Mouse (Mus musculus): ENCODE data around the gene Lrba. TPM values are rescaled to one million over a fixed set of nuclear protein-coding genes. Genes with fewer than 3 reads are reported as not detected.

Lrba gene
- polyA plus RNA-seq, 1 experiment from 2014 or later, result 6.4 TPM

DNA sequence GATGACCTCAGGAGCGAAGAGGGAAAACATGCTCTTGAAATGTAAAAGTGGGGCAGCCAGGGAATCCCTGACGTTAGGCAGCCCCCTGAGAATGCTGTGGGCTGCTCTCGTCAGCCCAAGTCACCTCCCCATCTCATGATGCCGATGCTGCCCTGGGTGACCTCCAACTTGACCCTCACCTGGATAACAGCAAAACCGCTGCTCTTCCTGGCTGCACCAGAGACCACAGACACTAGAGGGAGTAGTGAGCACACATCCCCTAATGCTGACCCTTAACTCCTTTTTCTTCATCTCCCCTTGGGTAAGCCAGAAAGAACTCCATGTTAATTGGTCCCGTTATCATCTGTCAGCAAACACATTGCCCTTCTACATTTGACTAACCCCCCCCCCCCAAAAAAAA is 572.2 kb downstream of the Lrba start:
- Histone ChIP-seq H3K4me1 (peaks cover 40% of the 10 kb centered on the region), H3K27ac (no peak overlapping the region), H3K9ac (no peak overlapping the region), H3K4me3 (no peak overlapping the region), H3K36me3 (no peaks in the 10 kb centered on the region), H3K9me3 (no peaks in the 10 kb centered on the region), H3K4me2 (replicated peaks) (no peak overlapping the region), H3K27me3 (no peaks in the 10 kb centered on the region)
- 37% methylated on average over 6 of the region's 6 CpGs for WGBS
- ATAC-seq (ENCODE audit: low FRiP score, low read depth), result no peak

DNA sequence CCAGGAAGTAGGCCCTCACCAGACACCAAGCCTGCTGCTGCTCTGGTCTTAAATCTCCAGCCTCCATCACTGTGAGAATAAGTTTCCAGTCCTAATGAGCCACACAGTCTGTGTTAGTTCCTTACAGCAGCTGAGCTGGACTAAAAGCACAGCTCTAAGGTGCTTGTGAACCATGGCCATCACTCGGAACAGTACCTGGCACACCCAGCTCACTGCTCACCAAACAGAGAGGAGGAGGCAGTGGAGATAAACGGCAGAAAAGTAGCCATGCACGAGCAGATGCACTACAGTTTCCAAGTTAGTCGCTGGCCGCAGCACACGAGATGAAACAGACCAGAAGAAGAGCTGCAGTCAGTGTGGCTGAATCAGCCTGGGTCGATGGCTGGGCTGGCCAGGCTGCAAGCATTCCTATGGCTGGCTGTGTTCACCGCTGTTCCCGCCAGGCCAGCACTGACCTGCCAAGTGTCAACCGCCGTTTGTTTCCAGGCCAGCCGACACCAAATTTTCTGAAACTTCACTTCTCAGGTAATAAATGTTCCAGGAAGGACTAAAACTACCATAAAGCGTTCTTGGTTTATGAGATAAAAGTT is 573.5 kb downstream of the Lrba start:
- Histone ChIP-seq H3K9ac (no peak overlapping the region), H3K27me3 (no peaks in the 10 kb centered on the region), H3K36me3 (no peaks in the 10 kb centered on the region), H3K4me1 (peaks cover 40% of the 10 kb centered on the region), H3K4me2 (replicated peaks) (no peak overlapping the region), H3K27ac (no peak overlapping the region), H3K9me3 (no peaks in the 10 kb centered on the region), H3K4me3 (no peak overlapping the region)
- no peak for ATAC-seq (ENCODE audit: low FRiP score, low read depth)
- WGBS, result 73% methylated on average over 13 of the region's 13 CpGs

DNA sequence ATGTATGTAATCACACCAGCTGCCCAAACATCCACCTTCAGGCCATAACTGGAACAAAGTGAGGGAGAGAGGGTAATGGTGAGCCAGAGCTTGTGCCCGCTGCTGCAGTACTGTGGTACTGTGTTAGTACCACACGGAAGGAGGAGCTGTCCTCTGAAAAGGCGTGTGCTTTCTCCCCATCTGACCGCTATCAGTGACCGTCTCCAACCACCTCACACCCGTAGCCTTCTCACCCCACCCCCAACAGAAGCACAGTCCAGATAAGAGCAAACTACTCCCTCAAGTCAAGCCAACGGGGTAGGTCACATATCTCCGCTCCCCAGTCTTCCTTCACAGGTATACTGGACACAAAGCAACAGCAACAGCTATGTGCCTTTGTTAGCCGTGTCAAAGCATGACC is 574.6 kb downstream of the Lrba start:
- no peaks in the 10 kb centered on the region for H3K9me3 ChIP-seq
- no peak for ATAC-seq (ENCODE audit: low FRiP score, low read depth)
- H3K9ac ChIP-seq, result no peak overlapping the region
- H3K27ac ChIP-seq, result no peak overlapping the region
- peaks cover 34% of the 10 kb centered on the region for H3K4me1 ChIP-seq
- H3K4me2 ChIP-seq (replicated peaks), result no peak overlapping the region
- H3K36me3 ChIP-seq, result no peaks in the 10 kb centered on the region
- no peaks in the 10 kb centered on the region for H3K27me3 ChIP-seq
- no peak overlapping the region for H3K4me3 ChIP-seq
- WGBS, result 88% methylated on average over 9 of the region's 9 CpGs

DNA sequence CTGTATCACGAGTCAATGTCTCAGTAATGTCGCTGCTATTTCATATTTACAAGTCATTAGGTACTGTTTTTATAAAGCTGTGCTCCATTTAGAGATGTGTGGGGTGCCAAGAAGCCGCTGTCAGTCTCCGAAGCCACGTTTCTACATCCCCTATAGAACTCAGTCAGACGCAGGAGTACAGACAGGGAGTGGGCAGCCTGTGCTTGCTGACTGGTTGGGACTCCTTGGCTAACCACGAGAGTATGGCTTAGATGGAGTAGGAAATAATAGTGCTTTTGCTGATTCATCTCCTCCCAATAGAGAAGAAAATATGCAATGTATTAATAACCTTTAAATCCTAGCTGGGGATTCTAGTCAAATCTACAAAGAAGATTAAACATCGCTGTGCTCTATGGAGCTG is 576.4 kb downstream of the Lrba start:
- 72% methylated on average over 8 of the region's 8 CpGs for WGBS
- ATAC-seq (ENCODE audit: low FRiP score, low read depth), result no peak
- H3K4me3 ChIP-seq, result no peak overlapping the region
- no peak overlapping the region for H3K4me2 ChIP-seq (replicated peaks)
- H3K27ac ChIP-seq, result no peak overlapping the region
- no peaks in the 10 kb centered on the region for H3K9me3 ChIP-seq
- H3K36me3 ChIP-seq, result no peaks in the 10 kb centered on the region
- H3K4me1 ChIP-seq, result peaks cover 27% of the 10 kb centered on the region
- no peak overlapping the region for H3K9ac ChIP-seq
- H3K27me3 ChIP-seq, result no peaks in the 10 kb centered on the region

DNA sequence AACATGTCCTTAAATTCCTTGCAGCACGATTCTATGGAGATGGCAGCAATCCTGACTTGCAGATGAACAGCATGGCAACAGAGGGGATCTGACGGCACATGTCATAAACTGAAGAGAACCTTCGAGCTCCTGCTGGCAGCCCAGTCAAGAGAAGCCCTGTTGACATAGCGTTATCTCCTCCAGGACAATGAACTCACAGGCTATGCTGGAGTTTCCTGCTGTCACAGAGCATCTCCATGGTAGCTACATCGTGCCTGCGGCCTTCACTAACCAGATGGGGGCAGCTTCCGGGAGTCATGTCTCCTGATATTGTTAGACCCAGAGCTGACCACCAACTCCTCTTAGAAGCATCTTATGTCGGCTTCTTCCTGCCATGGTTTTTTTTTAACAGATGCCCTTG is 578.3 kb downstream of the Lrba start:
- Histone ChIP-seq H3K9me3 (no peaks in the 10 kb centered on the region), H3K4me1 (peaks cover 24% of the 10 kb centered on the region), H3K4me3 (no peak overlapping the region), H3K9ac (no peak overlapping the region), H3K4me2 (replicated peaks) (no peak overlapping the region), H3K36me3 (no peaks in the 10 kb centered on the region), H3K27me3 (no peaks in the 10 kb centered on the region), H3K27ac (no peak overlapping the region)
- no peak for ATAC-seq (ENCODE audit: low FRiP score, low read depth)
- 79% methylated on average over 8 of the region's 8 CpGs for WGBS

DNA sequence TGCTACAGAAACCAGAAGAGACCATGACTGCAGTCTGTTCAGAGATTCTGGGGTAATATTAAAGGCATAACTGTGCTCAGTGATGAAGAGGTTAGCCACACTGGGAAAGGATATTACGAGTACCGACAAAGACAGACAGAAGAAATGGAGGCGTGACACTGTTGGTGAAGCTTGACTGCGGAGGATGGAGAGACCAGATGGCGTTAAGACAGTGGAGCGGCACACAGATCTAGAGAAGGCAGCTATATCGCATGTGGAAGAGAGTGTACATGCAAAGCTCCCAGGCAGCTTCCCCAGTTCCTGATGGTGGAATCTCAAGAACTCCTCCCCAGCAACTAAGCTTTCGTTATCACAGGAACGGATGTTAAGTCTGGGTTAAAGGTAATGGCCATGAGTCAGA is 579.8 kb downstream of the Lrba start:
- Histone ChIP-seq H3K27me3 (no peaks in the 10 kb centered on the region), H3K4me1 (peaks cover 28% of the 10 kb centered on the region), H3K9ac (no peak overlapping the region), H3K4me3 (no peak overlapping the region), H3K9me3 (no peaks in the 10 kb centered on the region), H3K4me2 (replicated peaks) (no peak overlapping the region), H3K36me3 (no peaks in the 10 kb centered on the region), H3K27ac (no peak overlapping the region)
- 88% methylated on average over 9 of the region's 9 CpGs for WGBS
- no peak for ATAC-seq (ENCODE audit: low FRiP score, low read depth)

DNA sequence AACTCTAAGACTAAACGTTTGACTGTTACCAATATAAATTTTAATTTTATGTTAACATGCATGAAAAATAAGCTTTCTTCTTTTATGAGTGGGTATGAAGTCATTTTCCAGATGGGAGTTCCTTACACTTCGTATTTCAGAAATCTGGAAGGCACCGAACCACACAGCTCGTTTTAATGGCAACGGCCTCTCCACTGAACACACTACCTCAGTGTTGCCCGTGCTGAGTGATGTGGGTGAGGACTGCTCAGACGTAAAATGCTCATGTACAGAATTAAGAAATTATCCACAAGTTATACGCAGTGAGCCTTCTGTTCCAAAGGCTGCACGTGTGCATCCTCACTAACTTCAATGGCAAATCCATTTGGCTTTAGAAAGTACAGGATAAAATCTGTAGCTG is 582.4 kb downstream of the Lrba start:
- Histone ChIP-seq H3K4me3 (no peak overlapping the region), H3K27ac (0 out of 2 replicates have a peak overlapping the region, but pooled peaks have one; percentile 15), H3K27me3 (no peaks in the 10 kb centered on the region), H3K4me1 (peaks cover 21% of the 10 kb centered on the region), H3K9ac (no peak overlapping the region), H3K9me3 (no peaks in the 10 kb centered on the region), H3K36me3 (no peaks in the 10 kb centered on the region), H3K4me2 (replicated peaks) (no peak overlapping the region)
- 67% methylated on average over 9 of the region's 9 CpGs for WGBS
- ATAC-seq (ENCODE audit: low FRiP score, low read depth), result peak; percentile 59; the same call in 1 of the 2 replicates

DNA sequence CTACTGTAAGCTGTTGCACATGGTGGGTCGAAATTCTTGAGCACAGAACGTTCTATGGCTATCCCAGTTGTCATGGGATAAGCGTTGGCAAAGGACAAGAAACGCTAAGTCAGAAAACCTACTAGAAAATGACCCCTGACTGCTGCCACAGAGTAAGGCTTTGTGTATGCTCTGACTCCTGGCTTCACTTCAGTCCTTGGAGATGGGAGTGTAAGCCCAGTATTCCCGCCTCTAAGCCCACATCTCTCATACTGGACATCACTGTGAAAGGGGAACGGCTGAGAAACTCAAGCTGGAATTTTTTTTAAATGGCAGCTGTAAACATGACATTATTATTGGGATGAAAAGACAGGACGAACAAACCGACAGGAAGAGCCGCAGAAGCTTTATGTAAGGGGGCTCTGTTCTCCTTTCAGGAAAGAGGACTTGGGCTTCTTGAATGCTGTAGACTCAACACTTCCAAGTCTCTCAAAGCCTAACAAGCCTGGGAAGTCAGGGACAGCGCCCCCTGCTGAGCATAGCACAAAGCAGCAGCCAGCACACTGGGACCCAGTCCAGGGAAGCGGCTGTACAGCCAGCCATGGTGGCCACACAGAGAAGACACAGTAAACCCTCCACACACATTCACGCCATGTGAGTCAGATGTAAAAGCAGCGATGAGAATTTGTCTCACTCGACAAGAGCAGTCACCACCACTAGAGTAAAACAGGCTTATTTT is 583.4 kb downstream of the Lrba start:
- Histone ChIP-seq H3K9me3 (no peaks in the 10 kb centered on the region), H3K4me1 (peaks cover 21% of the 10 kb centered on the region), H3K4me2 (replicated peaks) (no peak overlapping the region), H3K9ac (no peak overlapping the region), H3K4me3 (no peak overlapping the region), H3K36me3 (no peaks in the 10 kb centered on the region), H3K27me3 (no peaks in the 10 kb centered on the region), H3K27ac (no peak overlapping the region)
- ATAC-seq (ENCODE audit: low FRiP score, low read depth), result no peak
- 78% methylated on average over 14 of the region's 14 CpGs for WGBS

DNA sequence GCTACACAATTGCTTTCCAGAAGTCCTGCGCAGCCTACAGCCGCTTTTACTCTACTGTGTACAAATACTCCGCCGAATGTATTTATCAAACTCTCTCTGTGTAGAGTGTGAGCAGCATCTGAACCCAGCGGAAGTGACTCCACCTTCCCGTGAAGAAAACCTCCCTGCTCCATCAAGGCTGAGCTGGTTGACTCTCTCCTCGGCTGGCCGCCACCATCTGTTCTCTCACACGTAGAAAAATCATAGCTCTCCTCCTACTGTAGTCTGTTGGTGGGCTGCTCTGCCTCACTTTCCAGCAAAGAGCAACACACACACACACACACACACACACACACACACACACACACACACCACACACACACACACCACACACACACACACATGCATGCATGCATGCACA is 584.7 kb downstream of the Lrba start:
- no peak for ATAC-seq (ENCODE audit: low FRiP score, low read depth)
- no peak overlapping the region for H3K4me3 ChIP-seq
- H3K4me1 ChIP-seq, result peaks cover 21% of the 10 kb centered on the region
- H3K27ac ChIP-seq, result no peak overlapping the region
- H3K9me3 ChIP-seq, result no peaks in the 10 kb centered on the region
- no peak overlapping the region for H3K9ac ChIP-seq
- no peaks in the 10 kb centered on the region for H3K36me3 ChIP-seq
- no peaks in the 10 kb centered on the region for H3K27me3 ChIP-seq
- WGBS, result 81% methylated on average over 9 of the region's 9 CpGs
- no peak overlapping the region for H3K4me2 ChIP-seq (replicated peaks)

DNA sequence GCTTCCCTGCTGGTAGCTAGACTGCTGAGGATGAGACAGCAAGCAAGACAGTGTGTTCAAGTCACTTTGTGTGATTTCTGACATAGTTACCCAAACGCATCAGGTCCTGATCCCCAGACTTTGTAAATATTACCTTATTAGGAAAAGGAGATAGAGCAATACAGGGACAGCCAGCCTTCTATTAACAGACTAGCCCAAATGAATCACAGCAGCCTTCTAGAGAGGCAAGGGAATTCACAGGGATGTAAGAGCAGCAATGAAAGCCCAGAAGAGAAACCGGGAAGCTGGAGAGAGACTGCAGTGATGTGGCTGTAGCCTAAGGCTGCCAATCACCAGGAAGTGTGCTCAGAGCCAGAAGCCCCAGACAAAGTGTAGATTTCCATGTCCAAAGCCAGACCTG is 585.2 kb downstream of the Lrba start:
- no peak overlapping the region for H3K4me3 ChIP-seq
- ATAC-seq (ENCODE audit: low FRiP score, low read depth), result no peak
- no peaks in the 10 kb centered on the region for H3K27me3 ChIP-seq
- 46% methylated on average over 2 of the region's 2 CpGs for WGBS
- H3K27ac ChIP-seq, result peak overlapping the region; percentile 0; the same call in 1 of the 2 replicates
- H3K4me1 ChIP-seq, result peaks cover 21% of the 10 kb centered on the region
- no peak overlapping the region for H3K4me2 ChIP-seq (replicated peaks)
- H3K9ac ChIP-seq, result no peak overlapping the region
- no peaks in the 10 kb centered on the region for H3K9me3 ChIP-seq
- H3K36me3 ChIP-seq, result no peaks in the 10 kb centered on the region

DNA sequence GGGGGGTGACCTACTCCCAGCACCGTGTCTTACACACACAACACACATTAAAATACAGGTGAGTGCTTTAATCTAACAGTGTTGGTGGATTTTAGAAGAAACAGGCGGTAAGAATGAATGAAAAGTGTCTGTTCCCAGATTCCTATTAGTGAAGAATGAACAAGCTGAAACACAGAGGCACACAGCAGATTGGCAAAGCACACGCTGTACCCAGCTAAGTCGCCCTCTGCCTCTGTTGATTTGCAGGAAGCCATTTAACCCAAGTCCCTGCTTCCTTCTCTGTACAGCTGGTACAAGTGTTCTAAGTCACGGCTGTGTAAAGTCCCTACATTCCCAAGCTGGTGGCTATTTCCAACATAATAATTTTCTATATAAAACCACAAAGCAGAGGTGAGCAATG is 586.4 kb downstream of the Lrba start:
- Histone ChIP-seq H3K9ac (no peak overlapping the region), H3K4me2 (replicated peaks) (no peak overlapping the region), H3K36me3 (no peaks in the 10 kb centered on the region), H3K27me3 (no peaks in the 10 kb centered on the region), H3K9me3 (no peaks in the 10 kb centered on the region), H3K4me1 (peaks cover 21% of the 10 kb centered on the region), H3K4me3 (no peak overlapping the region), H3K27ac (no peak overlapping the region)
- WGBS, result 69% methylated on average over 5 of the region's 5 CpGs
- ATAC-seq (ENCODE audit: low FRiP score, low read depth), result no peak

DNA sequence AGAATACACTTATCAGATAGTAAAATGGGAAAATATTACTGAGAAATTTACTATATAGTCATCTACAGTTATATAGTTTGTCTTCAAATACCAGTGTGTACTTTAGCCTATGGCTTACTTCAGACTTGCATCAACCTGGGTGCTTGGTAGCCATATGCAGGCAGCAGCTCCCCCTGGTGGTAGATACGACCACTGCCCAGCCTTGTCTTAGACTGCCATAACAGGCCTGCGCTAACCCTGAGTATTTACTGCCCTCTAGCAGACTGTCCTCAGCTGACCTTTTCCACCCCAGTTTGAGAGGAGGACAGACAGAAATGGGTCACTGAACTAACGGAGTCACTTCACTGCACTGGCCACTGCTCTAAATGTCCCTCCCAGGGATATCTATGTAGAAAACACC is 588.2 kb downstream of the Lrba start:
- Histone ChIP-seq H3K4me1 (peaks cover 26% of the 10 kb centered on the region), H3K9ac (no peak overlapping the region), H3K4me3 (no peak overlapping the region), H3K27me3 (no peaks in the 10 kb centered on the region), H3K27ac (no peak overlapping the region), H3K4me2 (replicated peaks) (no peak overlapping the region), H3K36me3 (no peaks in the 10 kb centered on the region), H3K9me3 (no peaks in the 10 kb centered on the region)
- peak; percentile 82; the same call in 1 of the 2 replicates for ATAC-seq (ENCODE audit: low FRiP score, low read depth)
- WGBS, result 20% methylated on average over 3 of the region's 3 CpGs
